Mouse (Mus musculus): Measurements from ENCODE around the gene Fgf12.

DNA sequence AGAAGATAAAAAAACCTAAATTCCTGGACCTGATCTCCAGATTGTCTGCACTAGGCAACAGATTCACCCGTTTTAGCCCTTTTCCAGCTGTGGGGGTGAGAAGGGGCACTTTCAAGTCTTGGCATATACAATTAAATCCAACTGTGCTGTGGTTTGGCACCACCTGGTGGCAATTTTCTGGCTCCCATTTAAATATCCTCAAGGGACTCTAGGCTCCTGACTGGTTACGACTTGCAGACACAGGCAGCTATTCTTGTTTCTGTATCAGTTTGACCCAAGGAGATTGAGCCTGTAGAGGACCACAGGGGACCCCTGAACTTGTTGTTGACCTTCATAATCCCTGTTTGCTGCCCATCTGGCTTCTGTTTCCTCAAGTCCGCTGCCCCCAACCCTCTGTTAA lies 141.9 kb downstream of the Fgf12 start:
- TF ChIP-seq CTCF (IDR thresholded peaks at IDR 0.05; ENCODE audit: insufficient read depth, low read depth, low read length) = no peak
- no peak for TF ChIP-seq POLR2A (IDR thresholded peaks at IDR 0.05; ENCODE audit: insufficient read depth, low read depth, low read length)
